Mouse (Mus musculus) hindbrain, embryonic 10.5 days (tissue): Measurements from ENCODE around the gene Rfc5. TPM values are rescaled to one million over a fixed set of nuclear protein-coding genes. Genes with fewer than 3 reads are reported as not detected.
"Not testable (repeated sequence)": the region's sequence is repeated elsewhere in the genome, so short reads cannot be mapped to it uniquely, and the experiment has no call there.

Experiments
- DNase-seq: peaks from one replicate; pipeline ENCODE4 v3.0.0-alpha.2; 2017; ENCODE audit warnings: low spot score
- H3K27ac ChIP-seq: fragments of 300-500 bp; sonication (generic); 2 replicates; pipeline ENCODE4 v1.5.1; 2016; ENCODE audit warnings: mild to moderate bottlenecking, moderate library complexity
- H3K27me3 ChIP-seq: fragments of 300-500 bp; sonication (generic); 2 replicates; pipeline ENCODE4 v1.6.1; 2016; ENCODE audit warnings: mild to moderate bottlenecking; ENCODE audit not compliant: poor library complexity, insufficient read depth, severe bottlenecking
- H3K36me3 ChIP-seq: fragments of 300-500 bp; sonication (generic); 2 replicates; pipeline ENCODE4 v1.6.1; 2016; ENCODE audit warnings: mild to moderate bottlenecking, moderate library complexity
- H3K4me1 ChIP-seq: fragments of 300-500 bp; sonication (generic); replicated peaks from 2 replicates; pipeline ENCODE4 v1.6.1; 2016; ENCODE audit warnings: mild to moderate bottlenecking
- H3K4me3 ChIP-seq: fragments of 300-500 bp; sonication (generic); 2 replicates; pipeline ENCODE4 v1.5.1; 2016; ENCODE audit warnings: mild to moderate bottlenecking, moderate library complexity
- H3K9me3 ChIP-seq: fragments of 300-500 bp; sonication (generic); 2 replicates; pipeline ENCODE4 v1.6.1; 2016; ENCODE audit warnings: mild to moderate bottlenecking, moderate library complexity
- WGBS: fragments of 180-500 bp; shearing (Covaris S2); methylation state at CpG from one replicate; pipeline ENCODE4 v1.1.7; 2016; 5-methylcytosine and 5-hydroxymethylcytosine counted together
- polyA plus RNA-seq: library from polyadenylated mRNA; unstranded; fragments of >200 nt; fragmentation: Nextera tagmentation; extraction: Ambion mirVana; gene quantifications from 2 replicates; pipeline ENCODE4 v1.2.1, GENCODE M21; 2016

The Rfc5 gene
- polyA plus RNA-seq, 1 experiment from 2014 or later, result 109 TPM

DNA sequence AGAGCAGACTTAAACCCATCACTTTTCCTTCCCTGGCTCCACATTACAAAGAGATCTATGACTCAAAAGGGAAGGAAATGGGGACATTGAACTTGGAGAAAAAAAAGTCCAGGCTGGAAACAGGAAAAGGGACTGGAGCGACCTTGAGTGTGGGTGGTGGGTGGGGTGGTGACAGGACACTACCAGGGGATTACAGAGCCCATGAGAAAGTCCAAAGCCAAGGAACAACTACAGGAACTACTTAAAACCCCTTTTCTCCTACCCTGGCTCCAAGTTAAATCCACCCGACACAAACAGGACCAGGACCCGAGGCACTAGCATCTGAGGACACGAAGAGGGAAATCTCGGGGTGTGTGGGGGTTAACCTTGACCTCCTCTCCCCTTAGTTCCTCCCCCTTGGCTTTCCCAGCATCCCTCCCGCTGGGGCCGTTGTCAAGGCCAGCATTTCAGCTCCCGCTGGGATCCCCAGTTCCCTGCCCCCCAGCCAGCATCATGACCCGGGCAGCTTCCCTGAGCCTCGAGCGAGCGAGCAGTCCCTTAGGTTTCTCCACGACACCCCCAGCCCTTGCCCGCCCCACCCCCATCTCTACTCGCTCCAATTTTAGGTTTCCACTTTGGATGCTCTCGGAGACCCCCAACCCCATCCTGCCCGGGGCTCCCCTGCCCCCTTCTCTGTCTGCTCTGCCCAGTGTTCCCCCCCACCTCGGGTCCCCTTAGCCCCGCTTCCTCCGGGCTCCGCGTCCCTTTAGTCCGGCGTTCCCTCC, 32.3 kb downstream of the Rfc5 start:
- H3K9me3 ChIP-seq, result no peaks in the 10 kb centered on the region
- peaks cover 59% of the 10 kb centered on the region for H3K4me1 ChIP-seq
- H3K27me3 ChIP-seq, result peaks cover 16% of the 10 kb centered on the region
- no peaks in the 10 kb centered on the region for H3K36me3 ChIP-seq
- H3K27ac ChIP-seq, result peak overlapping the region; percentile 95
- H3K4me3 ChIP-seq, result peak overlapping the region; percentile 97
- WGBS, result 2% methylated on average over 23 of the region's 24 CpGs
- peak; percentile 56 for DNase-seq

DNA sequence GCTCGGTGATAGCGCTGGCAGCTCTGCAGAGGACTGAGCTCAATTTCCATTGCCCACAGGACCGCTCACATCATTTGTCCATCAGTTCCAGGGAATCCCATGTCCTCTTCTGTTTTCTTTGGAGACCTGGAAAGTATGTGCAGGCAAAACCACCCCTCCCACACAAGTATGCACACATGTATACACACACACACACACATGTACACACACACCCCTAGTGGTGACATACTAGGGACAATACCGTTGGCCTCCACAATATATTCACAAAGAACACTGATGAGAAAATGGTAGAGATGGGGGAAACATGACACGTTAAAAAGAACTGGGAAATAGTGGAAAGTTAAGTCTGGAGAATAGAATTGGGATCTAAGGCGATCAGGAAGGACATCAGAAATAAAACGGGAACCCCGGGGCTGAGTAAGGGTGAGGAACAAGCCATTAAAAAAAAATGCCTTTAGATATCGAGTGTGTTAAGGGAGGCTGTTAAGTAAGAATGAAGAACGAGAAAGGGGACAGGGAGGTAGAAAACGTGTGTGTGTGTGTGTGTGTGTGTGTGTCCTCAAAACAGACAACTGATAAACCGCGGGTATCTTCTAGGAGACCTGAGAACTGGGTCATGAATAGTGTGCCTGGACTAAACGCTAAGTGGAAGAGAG, 33.1 kb downstream of the Rfc5 start:
- Histone ChIP-seq H3K4me3 (peak overlapping the region; percentile 97; the same call in 1 of the 2 replicates), H3K9me3 (no peaks in the 10 kb centered on the region), H3K27ac (no peak overlapping the region), H3K36me3 (no peaks in the 10 kb centered on the region), H3K4me1 (peaks cover 53% of the 10 kb centered on the region), H3K27me3 (peaks cover 16% of the 10 kb centered on the region)
- DNase-seq, result no peak
- WGBS, result 57% methylated on average over 14 of the region's 14 CpGs

- H3K27ac ChIP-seq, result no peak overlapping the region
- peaks cover 16% of the 10 kb centered on the region for H3K27me3 ChIP-seq
- no peak for DNase-seq
- peaks cover 40% of the 10 kb centered on the region for H3K4me1 ChIP-seq
- no peaks in the 10 kb centered on the region for H3K36me3 ChIP-seq
- no peak overlapping the region for H3K4me3 ChIP-seq
- WGBS, result 85% methylated on average over 8 of the region's 8 CpGs
- H3K9me3 ChIP-seq, result peaks cover 1% of the 10 kb centered on the region; the same call in 1 of the 2 replicates
These were observed 34.7 kb downstream of the Rfc5 start for GRCm38 (mm10) chr5:117354121-117354520.

- H3K9me3 ChIP-seq, result peaks cover 5% of the 10 kb centered on the region; the same call in 1 of the 2 replicates
- peak overlapping the region; percentile 35; the same call in 1 of the 2 replicates for H3K27ac ChIP-seq
- H3K27me3 ChIP-seq, result no peaks in the 10 kb centered on the region
- peaks cover 12% of the 10 kb centered on the region; the same call in 1 of the 2 replicates for H3K4me1 ChIP-seq
- H3K36me3 ChIP-seq, result peaks cover 7% of the 10 kb centered on the region; the same call in 1 of the 2 replicates
- 25% methylated on average over 19 of the region's 19 CpGs for WGBS
- peak; percentile 84 for DNase-seq
- peak overlapping the region; percentile 29 for H3K4me3 ChIP-seq
These were observed 40.6 kb downstream of the Rfc5 start for GRCm38 (mm10) chr5:117348279-117348678.

- Histone ChIP-seq H3K4me1 (peaks cover 12% of the 10 kb centered on the region; the same call in 1 of the 2 replicates), H3K4me3 (peak overlapping the region; percentile 29), H3K36me3 (peaks cover 7% of the 10 kb centered on the region; the same call in 1 of the 2 replicates), H3K27me3 (no peaks in the 10 kb centered on the region), H3K27ac (peak overlapping the region; percentile 35; the same call in 1 of the 2 replicates), H3K9me3 (peaks cover 5% of the 10 kb centered on the region; the same call in 1 of the 2 replicates)
- 94% methylated on average over 2 of the region's 2 CpGs for WGBS
- DNase-seq, result no peak
These were observed 41.0 kb downstream of the Rfc5 start for GRCm38 (mm10) chr5:117347838-117348237.

DNA sequence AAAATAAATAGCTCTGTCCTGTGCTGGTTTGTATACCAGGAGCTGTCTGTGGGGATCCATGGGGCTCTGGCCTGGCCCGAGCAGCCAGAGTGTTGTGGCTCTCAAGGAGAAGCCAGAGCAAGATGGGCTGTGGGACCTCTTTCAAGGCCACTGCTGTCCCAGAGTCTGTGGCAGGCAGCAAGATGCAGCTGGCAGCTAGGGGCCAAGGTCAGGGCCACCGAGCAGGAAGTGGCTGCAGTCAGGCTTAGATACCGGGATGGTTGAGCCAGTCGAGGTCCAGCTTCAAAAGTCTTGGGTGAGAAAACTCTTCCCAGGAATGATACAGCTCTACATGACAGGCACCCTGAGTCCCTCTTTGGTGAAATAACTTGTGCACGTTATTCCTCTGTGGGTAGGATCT, 41.8 kb downstream of the Rfc5 start:
- no peaks in the 10 kb centered on the region for H3K27me3 ChIP-seq
- peaks cover 7% of the 10 kb centered on the region; the same call in 1 of the 2 replicates for H3K36me3 ChIP-seq
- no peak overlapping the region for H3K27ac ChIP-seq
- H3K4me1 ChIP-seq, result peaks cover 12% of the 10 kb centered on the region; the same call in 1 of the 2 replicates
- WGBS, result 86% methylated on average over 5 of the region's 5 CpGs
- H3K4me3 ChIP-seq, result no peak overlapping the region
- H3K9me3 ChIP-seq, result peaks cover 5% of the 10 kb centered on the region; the same call in 1 of the 2 replicates
- no peak for DNase-seq

- peaks cover 5% of the 10 kb centered on the region; the same call in 1 of the 2 replicates for H3K9me3 ChIP-seq
- no peak overlapping the region for H3K4me3 ChIP-seq
- H3K36me3 ChIP-seq, result peaks cover 7% of the 10 kb centered on the region; the same call in 1 of the 2 replicates
- H3K27me3 ChIP-seq, result no peaks in the 10 kb centered on the region
- no peak for DNase-seq
- peaks cover 12% of the 10 kb centered on the region; the same call in 1 of the 2 replicates for H3K4me1 ChIP-seq
- no peak overlapping the region for H3K27ac ChIP-seq
- 65% methylated on average over 3 of the region's 3 CpGs for WGBS
These were observed 42.6 kb downstream of the Rfc5 start for GRCm38 (mm10) chr5:117346281-117346680.

DNA sequence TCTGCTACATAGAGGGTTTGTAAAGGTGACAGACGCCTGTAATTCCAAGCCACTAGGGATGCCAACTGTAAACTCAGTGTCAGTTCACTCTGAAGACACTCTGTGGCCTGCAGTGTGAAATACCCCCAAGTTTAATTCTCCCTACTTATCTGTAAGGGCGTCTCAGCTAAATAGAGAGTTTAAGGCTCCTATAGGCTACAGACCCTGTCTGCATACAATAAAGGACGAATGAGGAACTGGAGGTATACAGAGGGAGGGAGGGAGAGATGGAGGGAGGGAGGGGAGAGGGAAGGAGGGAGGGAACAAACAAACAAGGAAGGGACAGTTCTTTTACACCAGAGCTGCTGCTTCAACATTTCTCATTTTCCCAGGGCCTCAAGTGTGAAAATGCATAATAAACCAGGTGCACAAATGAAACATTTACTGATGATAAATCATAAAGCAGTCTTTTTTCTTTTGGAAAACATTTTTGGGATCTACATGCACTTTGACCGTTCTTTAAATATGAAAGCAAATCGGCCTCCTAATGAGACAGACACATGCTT, 43.3 kb downstream of the Rfc5 start:
- Histone ChIP-seq H3K4me3 (no peak overlapping the region), H3K27me3 (no peaks in the 10 kb centered on the region), H3K4me1 (peaks cover 10% of the 10 kb centered on the region; the same call in 1 of the 2 replicates), H3K9me3 (peaks cover 5% of the 10 kb centered on the region; the same call in 1 of the 2 replicates), H3K27ac (no peak overlapping the region), H3K36me3 (peaks cover 7% of the 10 kb centered on the region; the same call in 1 of the 2 replicates)
- WGBS, result 78% methylated on average over 5 of the region's 5 CpGs
- no peak for DNase-seq

DNA sequence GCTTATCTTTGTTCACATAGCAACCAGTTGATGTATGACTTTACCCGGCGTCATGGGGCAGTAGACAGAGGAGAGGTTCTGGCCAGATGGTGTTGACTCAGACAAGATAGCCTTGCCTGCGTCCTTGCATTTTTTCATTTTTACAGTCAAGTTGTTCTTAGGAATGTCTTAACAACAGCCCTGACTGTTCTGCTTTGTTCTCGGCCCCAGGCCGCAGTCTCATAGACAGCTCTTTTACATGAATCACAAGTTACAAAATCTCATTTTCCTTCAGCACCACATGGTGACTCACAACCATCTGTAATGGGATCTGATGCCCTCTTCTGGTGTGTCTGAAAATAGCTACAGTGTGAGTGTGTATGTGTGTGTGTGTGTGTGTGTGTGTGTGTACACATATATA, 44.4 kb downstream of the Rfc5 start:
- H3K27ac ChIP-seq, H3K4me3 ChIP-seq, H3K4me1 ChIP-seq, H3K36me3 ChIP-seq, H3K9me3 ChIP-seq, DNase-seq, H3K27me3 ChIP-seq: not testable (repeated sequence)
- 92% methylated on average over 5 of the region's 5 CpGs for WGBS

DNA sequence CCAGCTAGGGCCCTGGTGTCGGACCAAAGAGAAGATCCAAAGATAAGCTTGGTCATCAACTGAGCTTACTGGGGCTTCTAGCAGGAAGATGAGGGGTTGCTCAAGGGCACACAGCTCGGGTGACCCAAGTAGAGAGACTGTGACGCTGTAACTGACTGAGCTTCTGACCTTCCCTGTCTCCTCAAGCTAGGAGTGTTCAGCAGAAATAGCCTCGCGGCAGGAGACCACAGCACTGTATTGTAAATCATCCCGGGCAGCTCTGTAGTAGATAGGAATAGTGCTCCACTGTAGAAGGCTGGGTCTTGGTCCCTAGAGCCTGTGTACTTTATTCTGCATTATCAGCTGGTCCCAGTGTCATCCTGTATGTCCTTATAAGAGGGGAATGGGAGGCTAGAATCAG, 47.0 kb downstream of the Rfc5 start:
- H3K4me3 ChIP-seq, result no peak overlapping the region

GRCm38 (mm10) chr5:117340081-117340480, 48.8 kb downstream of the Rfc5 start:
- 84% methylated on average over 6 of the region's 6 CpGs for WGBS
- DNase-seq, result no peak

More for the DNA sequence above, 47.0 kb downstream of the Rfc5 start:
- no peaks in the 10 kb centered on the region for H3K27me3 ChIP-seq
- DNase-seq, result no peak
- WGBS, result 85% methylated on average over 6 of the region's 6 CpGs
- peaks cover 1% of the 10 kb centered on the region; the same call in 1 of the 2 replicates for H3K9me3 ChIP-seq
- no peaks in the 10 kb centered on the region for H3K4me1 ChIP-seq
- peaks cover 7% of the 10 kb centered on the region; the same call in 1 of the 2 replicates for H3K36me3 ChIP-seq
- H3K27ac ChIP-seq, result no peak overlapping the region

GRCm38 (mm10) chr5:117338503-117338902, 50.3 kb downstream of the Rfc5 start:
- 88% methylated on average over 8 of the region's 8 CpGs for WGBS
- H3K27ac ChIP-seq, result no peak overlapping the region
- no peak overlapping the region for H3K4me3 ChIP-seq
- H3K36me3 ChIP-seq, result peaks cover 5% of the 10 kb centered on the region; the same call in 1 of the 2 replicates
- no peak for DNase-seq
- H3K9me3 ChIP-seq, result peaks cover 4% of the 10 kb centered on the region; the same call in 1 of the 2 replicates
- H3K4me1 ChIP-seq, result no peaks in the 10 kb centered on the region
- no peaks in the 10 kb centered on the region for H3K27me3 ChIP-seq

More at GRCm38 (mm10) chr5:117340081-117340480, 48.8 kb downstream of the Rfc5 start:
- H3K9me3 ChIP-seq, result peaks cover 4% of the 10 kb centered on the region; the same call in 1 of the 2 replicates
- no peaks in the 10 kb centered on the region for H3K27me3 ChIP-seq
- H3K27ac ChIP-seq, result no peak overlapping the region
- no peaks in the 10 kb centered on the region for H3K4me1 ChIP-seq
- H3K4me3 ChIP-seq, result no peak overlapping the region
- H3K36me3 ChIP-seq, result peaks cover 11% of the 10 kb centered on the region; the same call in 1 of the 2 replicates
